30 mouse cellular contexts compared by ENCODE assay signal in genomic region chr16:41969215-41969614, GRCm38 (mm10).
DNase-seq lines count a peak whose midpoint lies in the region; ATAC-seq lines count a peak whose summit lies in the region.
"Had no signal": no experiment of that assay in that cellular context is flagged by ENCODE, and none has a peak within 500 bp of the region (broad histone marks: within the 10 kb centered on the region; RNA-seq: fewer than 3 reads in every experiment).

No protein-coding gene starts in this region.

- no peaks in the 10 kb centered on the region for H3K4me1 ChIP-seq in forebrain, embryonic 14.5 days (ENCODE audit: control insufficient read depth, insufficient read depth, low read length)
- H3K4me1 ChIP-seq in forebrain, embryonic 11.5 days (replicated peaks; ENCODE audit: control insufficient read depth, insufficient read depth, low read length) = no peaks in the 10 kb centered on the region
- no peaks in the 10 kb centered on the region for H3K4me1 ChIP-seq in heart, embryonic 10.5 days
- H3K4me1 ChIP-seq: embryonic facial prominence, embryonic 13.5 days; forebrain, embryonic 15.5 days; hindbrain, embryonic 13.5 days; limb, embryonic 12.5 days had no signal

- no peak for ATAC-seq in forebrain, embryonic 14.5 days
- ATAC-seq in forebrain, embryonic 11.5 days (replicated peaks; ENCODE audit: low FRiP score) = no peak
- ATAC-seq: forebrain, embryonic 15.5 days; inflammation-experienced regulatory T-cells, adult 6 months; liver, postnatal 0 days; lung, postnatal 0 days; midbrain, embryonic 16.5 days had no signal

- no peaks in the 10 kb centered on the region for H3K27me3 ChIP-seq in forebrain, embryonic 14.5 days (replicated peaks; ENCODE audit: control insufficient read depth, insufficient read depth, low read length)
- H3K27me3 ChIP-seq in forebrain, embryonic 11.5 days (ENCODE audit: control insufficient read depth, insufficient read depth, low read length) = no peaks in the 10 kb centered on the region
- no peaks in the 10 kb centered on the region for H3K27me3 ChIP-seq in heart, embryonic 10.5 days (ENCODE audit: insufficient read depth, poor library complexity, severe bottlenecking)
- H3K27me3 ChIP-seq: CH12.LX; embryonic facial prominence, embryonic 13.5 days; forebrain, embryonic 15.5 days; hindbrain, embryonic 13.5 days; limb, embryonic 12.5 days had no signal

- H3K4me2 ChIP-seq in forebrain, embryonic 14.5 days (ENCODE audit: low read length) = no peak overlapping the region
- H3K4me2 ChIP-seq in forebrain, embryonic 11.5 days (ENCODE audit: low read depth, low read length, severe bottlenecking) = no peak overlapping the region
- H3K4me2 ChIP-seq: embryonic facial prominence, embryonic 13.5 days; forebrain, embryonic 15.5 days; hindbrain, embryonic 13.5 days; limb, embryonic 12.5 days; liver, embryonic 11.5 days had no signal

- H3K27ac ChIP-seq in forebrain, embryonic 14.5 days (ENCODE audit: low read depth, low read length) = no peak overlapping the region
- no peak overlapping the region for H3K27ac ChIP-seq in forebrain, embryonic 11.5 days (ENCODE audit: low read depth, low read length)
- H3K27ac ChIP-seq in heart, embryonic 10.5 days = no peak overlapping the region
- H3K27ac ChIP-seq: embryonic facial prominence, embryonic 13.5 days; forebrain, embryonic 15.5 days; hindbrain, embryonic 13.5 days; kidney, postnatal 0 days; left cerebral cortex, adult 2 months; limb, embryonic 12.5 days; macrophage had no signal

- no peaks in the 10 kb centered on the region for H3K9me3 ChIP-seq in forebrain, embryonic 14.5 days (replicated peaks; ENCODE audit: control insufficient read depth, low read length)
- H3K9me3 ChIP-seq in forebrain, embryonic 11.5 days (ENCODE audit: control insufficient read depth, low read length) = no peaks in the 10 kb centered on the region
- H3K9me3 ChIP-seq in heart, embryonic 10.5 days = no peaks in the 10 kb centered on the region
- H3K9me3 ChIP-seq: embryonic facial prominence, embryonic 13.5 days; forebrain, embryonic 15.5 days; hindbrain, embryonic 13.5 days; limb, embryonic 12.5 days had no signal

- no peak overlapping the region for H3K4me3 ChIP-seq in forebrain, embryonic 14.5 days (ENCODE audit: low read depth, low read length)
- H3K4me3 ChIP-seq in forebrain, embryonic 11.5 days (ENCODE audit: low read depth, low read length) = no peak overlapping the region
- H3K4me3 ChIP-seq in heart, embryonic 10.5 days = no peak overlapping the region
- H3K4me3 ChIP-seq: embryonic facial prominence, embryonic 13.5 days; forebrain, embryonic 15.5 days; hindbrain, embryonic 13.5 days; left cerebral cortex, adult 2 months; limb, embryonic 12.5 days had no signal

- no peak overlapping the region for H3K9ac ChIP-seq in forebrain, embryonic 14.5 days (ENCODE audit: low read length)
- H3K9ac ChIP-seq in forebrain, embryonic 11.5 days (ENCODE audit: low read length) = no peak overlapping the region
- H3K9ac ChIP-seq: embryonic facial prominence, embryonic 13.5 days; forebrain, embryonic 15.5 days; hindbrain, embryonic 13.5 days; limb, embryonic 12.5 days; liver, postnatal 0 days had no signal

- WGBS in forebrain, embryonic 14.5 days = 64% methylated on average over 2 of the region's 2 CpGs
- WGBS in forebrain, embryonic 11.5 days = 86% methylated on average over 2 of the region's 2 CpGs
- 72% methylated on average over 2 of the region's 2 CpGs for WGBS in heart, embryonic 10.5 days

- intact Hi-C loops in left cerebral cortex, postnatal 14 days (cut with DNase I) = no loop called here
- intact Hi-C loops in left cerebral cortex, postnatal 4 days (cut with DNase I) = no loop called here

- peak; percentile 2 for DNase-seq in forebrain, embryonic 14.5 days (ENCODE audit: low spot score)
- no peak for DNase-seq in forebrain, embryonic 11.5 days (ENCODE audit: low spot score)
- peak; percentile 20 to 46 for DNase-seq in left cerebral cortex, postnatal 14 days (ENCODE audit: low spot score in 2 of 2)
- DNase-seq in left cerebral cortex, postnatal 4 days = no peak
- DNase-seq in 3T3-L1 (ENCODE audit: low read depth, low spot score) = peak; percentile 14
- peak; percentile 1 for DNase-seq in NIH3T3 (ENCODE audit: low read depth)
- no peak for DNase-seq in c-Kit-positive CD71-positive TER-119-positive erythroid progenitor cells, embryonic 14.5 days (ENCODE audit: low spot score)
- no peak for DNase-seq in heart, embryonic 10.5 days (ENCODE audit: low spot score)
- DNase-seq: B cell, adult 2 months; cerebellum, adult 2 months; cerebellum, postnatal 25 days; gastrocnemius, postnatal 14 days; heart, postnatal 36 days; kidney, adult 2 months; liver, postnatal 0 days; thymus, adult 2 months; thymus, postnatal 4 days had no signal

- H3K36me3 ChIP-seq in forebrain, embryonic 14.5 days (ENCODE audit: control insufficient read depth, insufficient read depth, low read length) = no peaks in the 10 kb centered on the region
- H3K36me3 ChIP-seq in forebrain, embryonic 11.5 days (ENCODE audit: control insufficient read depth, insufficient read depth, low read length) = no peaks in the 10 kb centered on the region
- no peaks in the 10 kb centered on the region for H3K36me3 ChIP-seq in heart, embryonic 10.5 days
- H3K36me3 ChIP-seq: embryonic facial prominence, embryonic 13.5 days; forebrain, embryonic 15.5 days; G1E; hindbrain, embryonic 13.5 days; limb, embryonic 12.5 days had no signal

Comparison
In these comparisons a context has a peak if more than half of its experiments do, and no peak if none do; other contexts are left out.
1. DNase-seq: peak in forebrain, embryonic 14.5 days (single experiment), left cerebral cortex, postnatal 14 days (2 of 2), 3T3-L1 (single experiment) and NIH3T3 (single experiment); none in forebrain, embryonic 11.5 days (single experiment), left cerebral cortex, postnatal 4 days (single experiment), c-Kit-positive CD71-positive TER-119-positive erythroid progenitor cells, embryonic 14.5 days (single experiment) and heart, embryonic 10.5 days (single experiment).